Comparison of ENCODE assay signal across 8 mouse cellular contexts in the genomic region with DNA sequence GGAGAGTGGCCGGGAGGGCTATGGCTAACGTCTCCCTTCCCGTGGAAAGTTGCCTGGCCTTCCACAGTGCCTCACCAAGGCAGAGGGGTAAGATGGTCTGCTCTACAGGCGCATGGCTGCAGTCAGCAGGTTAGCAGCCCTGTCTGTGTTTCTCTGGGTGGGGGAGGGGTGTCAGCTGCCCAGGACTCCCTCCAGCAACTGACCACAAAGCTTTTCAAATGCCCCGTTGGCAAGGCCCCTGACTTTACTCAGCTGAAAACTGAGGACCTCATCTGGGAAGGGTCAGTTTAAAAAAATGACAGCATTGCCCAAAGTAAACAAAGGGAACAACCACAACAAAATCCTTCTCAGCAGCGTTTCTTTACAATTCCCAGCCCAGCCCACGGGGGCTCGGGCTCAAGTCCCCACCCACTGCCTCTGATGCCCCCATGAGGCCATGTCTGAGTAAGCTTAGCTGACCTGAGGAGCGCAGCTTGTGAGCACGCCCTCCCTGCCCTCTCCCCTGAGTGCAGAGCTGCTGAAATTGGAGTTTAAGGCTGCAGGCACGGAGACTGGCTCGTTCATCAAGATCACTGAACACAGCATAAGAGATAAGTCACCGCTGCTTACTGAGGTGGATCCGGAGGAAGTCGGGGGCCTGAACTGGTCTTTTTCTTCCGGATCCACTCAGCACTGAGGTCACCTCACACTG. TPM values are rescaled to one million over a fixed set of nuclear protein-coding genes. Genes with fewer than 3 reads are reported as not detected.
DNase-seq lines count a peak whose midpoint lies in the region; ATAC-seq lines count a peak whose summit lies in the region.

No protein-coding gene starts in this region.

- DNase-seq in kidney, adult 11 months: peak; percentile 17
- no peak for DNase-seq in kidney, adult 8-10 months
- peak; percentile 85 for DNase-seq in embryo, embryonic 10.5 days (ENCODE audit: low spot score)
- DNase-seq in lung, postnatal 36 days: peak; percentile 61
- peak; percentile 48 for DNase-seq in splenic B cell, adult 2 months (ENCODE audit: low read depth, low spot score)
- no peak for DNase-seq in urinary bladder, postnatal 14 days (ENCODE audit: low spot score)

- no peaks in the 10 kb centered on the region for H3K9me3 ChIP-seq in heart, embryonic 11.5 days (replicated peaks; ENCODE audit: control insufficient read depth, low read length)
- no peaks in the 10 kb centered on the region for H3K9me3 ChIP-seq in kidney, embryonic 15.5 days (replicated peaks)

- H3K36me3 ChIP-seq in heart, embryonic 11.5 days (ENCODE audit: control insufficient read depth, insufficient read depth, low read length): no peaks in the 10 kb centered on the region
- no peaks in the 10 kb centered on the region for H3K36me3 ChIP-seq in kidney, embryonic 15.5 days
- no peaks in the 10 kb centered on the region for H3K36me3 ChIP-seq in splenic B cell, adult 2 months (ENCODE audit: control insufficient read depth, insufficient read depth, low read length, poor library complexity, severe bottlenecking)

- peak overlapping the region; percentile 33 for H3K4me3 ChIP-seq in heart, embryonic 11.5 days (ENCODE audit: low read depth, low read length)
- H3K4me3 ChIP-seq in kidney, embryonic 15.5 days (replicated peaks): 0 out of 2 replicates have a peak overlapping the region, but pooled peaks have one; percentile 6

- peak overlapping the region; percentile 65 for H3K4me2 ChIP-seq in heart, embryonic 11.5 days
- H3K4me2 ChIP-seq in kidney, embryonic 15.5 days: peak overlapping the region; percentile 53

- H3K9ac ChIP-seq in heart, embryonic 11.5 days (ENCODE audit: low read depth, low read length): peak overlapping the region; percentile 67
- peak overlapping the region; percentile 36; the same call in 1 of the 2 replicates for H3K9ac ChIP-seq in kidney, embryonic 15.5 days

- H3K27ac ChIP-seq in heart, embryonic 11.5 days (ENCODE audit: low read depth, low read length): peak overlapping the region; percentile 71
- H3K27ac ChIP-seq in kidney, embryonic 15.5 days: peak overlapping the region; percentile 95

- no peaks in the 10 kb centered on the region for H3K27me3 ChIP-seq in heart, embryonic 11.5 days (ENCODE audit: control insufficient read depth, insufficient read depth, low read length)
- no peaks in the 10 kb centered on the region for H3K27me3 ChIP-seq in kidney, embryonic 15.5 days
- H3K27me3 ChIP-seq in splenic B cell, adult 2 months (ENCODE audit: control insufficient read depth, insufficient read depth, low read length, poor library complexity, severe bottlenecking): no peaks in the 10 kb centered on the region

- H3K4me1 ChIP-seq in heart, embryonic 11.5 days (ENCODE audit: control insufficient read depth, insufficient read depth, low read length): peaks cover 33% of the 10 kb centered on the region
- H3K4me1 ChIP-seq in kidney, embryonic 15.5 days: peaks cover 70% of the 10 kb centered on the region

- 0 out of 2 replicates have a peak, but pooled peaks have one; percentile 60 for ATAC-seq in heart, embryonic 11.5 days (replicated peaks; ENCODE audit: insufficient number of reproducible peaks, low FRiP score, low TSS enrichment)
- ATAC-seq in kidney, embryonic 15.5 days (replicated peaks; ENCODE audit: low FRiP score): peak; percentile 69

- 5% methylated on average over 16 of the region's 16 CpGs for WGBS in heart, embryonic 11.5 days (ENCODE audit: insufficient replicate concordance)
- WGBS in kidney, embryonic 15.5 days: 1% methylated on average over 16 of the region's 16 CpGs

RNA-seq across cellular contexts. Expression of a gene that starts 41.4 kb away (rescaled TPM):
- polyA plus RNA-seq in heart, embryonic 11.5 days (2014; fragmentation: Nextera tagmentation; extraction: Ambion mirVana): 146 and 151 TPM in 2 replicates
- polyA plus RNA-seq in kidney, embryonic 15.5 days (2015; fragmentation: Nextera tagmentation; extraction: Ambion mirVana): 130 TPM in 2 replicates

RNA-seq across cellular contexts. Expression of a gene that starts 53.9 kb away (rescaled TPM):
- 69.8 and 76.7 TPM in 2 replicates for polyA plus RNA-seq in heart, embryonic 11.5 days (2014; fragmentation: Nextera tagmentation; extraction: Ambion mirVana)
- 23.2 and 23.5 TPM in 2 replicates for polyA plus RNA-seq in kidney, embryonic 15.5 days (2015; fragmentation: Nextera tagmentation; extraction: Ambion mirVana)

Comparison
In these comparisons a context has a peak if more than half of its experiments do, and no peak if none do; other contexts are left out.
1. DNase-seq: peak in kidney, adult 11 months (single experiment), embryo, embryonic 10.5 days (single experiment), lung, postnatal 36 days (single experiment) and splenic B cell, adult 2 months (single experiment); none in kidney, adult 8-10 months (0 of 2) and urinary bladder, postnatal 14 days (single experiment).